Mouse (Mus musculus) midbrain, embryonic 15.5 days (tissue): ENCODE results near the gene Ankrd28. TPM values are rescaled to one million over a fixed set of nuclear protein-coding genes. Genes with fewer than 3 reads are reported as not detected.

Experiments
- ATAC-seq: fragments of 200-750 bp; cut with Nextera tagmentation; replicated peaks from 2 replicates; pipeline ENCODE4 v1.8.0; 2017; ENCODE audit warnings: moderate TSS enrichment
- H3K27ac ChIP-seq: fragments of 300-500 bp; sonication (generic); 2 replicates; pipeline ENCODE4 v1.5.1; 2015; ENCODE audit warnings: mild to moderate bottlenecking, inconsistent platforms
- H3K27me3 ChIP-seq: fragments of 300-500 bp; sonication (generic); replicated peaks from 2 replicates; pipeline ENCODE4 v1.6.1; 2015; ENCODE audit warnings: inconsistent platforms
- H3K36me3 ChIP-seq: fragments of 300-500 bp; sonication (generic); replicated peaks from 2 replicates; pipeline ENCODE4 v1.6.1; 2015; ENCODE audit warnings: inconsistent platforms
- H3K4me1 ChIP-seq: fragments of 300-500 bp; sonication (generic); 2 replicates; pipeline ENCODE4 v1.6.1; 2015; ENCODE audit warnings: inconsistent platforms
- H3K4me2 ChIP-seq: fragments of 300-500 bp; sonication (generic); 2 replicates; pipeline ENCODE4 v1.6.1; 2015; ENCODE audit warnings: inconsistent platforms, mild to moderate bottlenecking, moderate library complexity
- H3K4me3 ChIP-seq: fragments of 300-500 bp; sonication (generic); 2 replicates; pipeline ENCODE4 v1.5.1; 2015; ENCODE audit warnings: mild to moderate bottlenecking, inconsistent platforms
- H3K9ac ChIP-seq: fragments of 300-500 bp; sonication (generic); 2 replicates; pipeline ENCODE4 v1.6.1; 2015; ENCODE audit warnings: mild to moderate bottlenecking, inconsistent platforms
- H3K9me3 ChIP-seq: fragments of 300-500 bp; sonication (generic); 2 replicates; pipeline ENCODE4 v1.6.1; 2016; ENCODE audit warnings: inconsistent platforms
- WGBS: fragments of 180-500 bp; shearing (Covaris S2); methylation state at CpG from one replicate; pipeline ENCODE4 v1.1.7; 2015; ENCODE audit warnings: mixed read lengths; 5-methylcytosine and 5-hydroxymethylcytosine counted together
- polyA plus RNA-seq: library from polyadenylated mRNA; unstranded; fragments of >200 nt; fragmentation: Nextera tagmentation; extraction: Ambion mirVana; gene quantifications from 2 replicates; pipeline ENCODE4 v1.2.1, GENCODE M21; 2015

The Ankrd28 gene
- polyA plus RNA-seq, 1 experiment from 2014 or later, result 10.3 TPM

DNA sequence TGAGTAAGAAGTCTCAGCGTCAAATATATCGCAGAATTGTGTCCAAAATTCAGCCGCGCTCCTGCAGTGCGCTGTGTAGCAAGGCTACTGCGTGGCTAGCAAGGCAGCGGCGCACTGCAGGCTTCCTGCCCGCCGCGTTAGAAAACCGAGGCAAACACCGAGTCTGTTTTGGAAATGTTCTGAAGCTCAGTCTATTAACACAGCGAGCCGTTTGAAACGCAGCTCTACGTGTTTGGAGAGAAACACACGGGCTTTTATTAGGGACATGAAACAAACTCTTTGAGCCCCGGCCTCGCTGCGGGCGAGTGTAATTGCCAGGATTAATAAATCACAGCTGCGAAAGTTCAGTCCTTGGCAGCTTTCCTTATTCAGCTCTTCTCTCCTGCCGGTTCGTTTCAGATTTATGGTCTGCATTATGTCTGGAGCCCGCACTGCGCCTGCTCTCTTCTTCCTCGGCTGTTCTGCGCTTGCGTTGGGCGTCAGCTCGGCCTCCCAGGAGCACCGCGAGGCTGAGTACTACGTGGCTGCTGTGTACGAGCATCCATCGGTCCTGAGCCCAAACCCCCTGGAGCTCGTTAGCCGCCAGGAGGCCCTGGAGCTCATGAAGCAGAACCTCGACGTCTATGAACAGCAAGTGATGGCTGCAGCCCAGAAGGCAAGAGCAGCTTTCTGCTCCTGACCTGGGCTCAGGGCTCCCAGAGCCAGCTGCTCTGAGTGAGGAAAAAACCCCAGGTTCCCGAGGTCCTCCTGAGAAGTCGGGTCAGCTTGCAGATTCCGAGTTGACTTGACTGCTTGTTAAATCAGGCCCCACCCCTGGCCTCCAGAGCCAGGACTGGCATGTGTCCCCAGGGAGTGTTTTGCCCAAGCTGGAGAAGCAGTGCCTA, 168.5 kb downstream of the Ankrd28 start:
- Histone ChIP-seq H3K27me3 (no peaks in the 10 kb centered on the region), H3K4me2 (peak overlapping the region; percentile 80), H3K9me3 (no peaks in the 10 kb centered on the region), H3K9ac (peak overlapping the region; percentile 71), H3K4me3 (peak overlapping the region; percentile 43), H3K4me1 (peaks cover 45% of the 10 kb centered on the region), H3K27ac (peak overlapping the region; percentile 98), H3K36me3 (no peaks in the 10 kb centered on the region)
- 8% methylated on average over 44 of the region's 44 CpGs for WGBS
- ATAC-seq, result peak; percentile 96

GRCm38 (mm10) chr14:31660312-31661093, 169.9 kb downstream of the Ankrd28 start:
- Histone ChIP-seq H3K4me1 (peaks cover 45% of the 10 kb centered on the region), H3K9me3 (no peaks in the 10 kb centered on the region), H3K36me3 (no peaks in the 10 kb centered on the region), H3K27me3 (no peaks in the 10 kb centered on the region), H3K9ac (no peak overlapping the region), H3K4me2 (no peak overlapping the region), H3K4me3 (no peak overlapping the region), H3K27ac (peak overlapping the region; percentile 98)
- whole genome bisulfite sequencing, result 68% methylated on average over 7 of the region's 7 CpGs
- ATAC-seq, result no peak

GRCm38 (mm10) chr14:31659501-31660181, 170.8 kb downstream of the Ankrd28 start:
- no peak for ATAC-seq
- no peaks in the 10 kb centered on the region for H3K9me3 ChIP-seq
- H3K27ac ChIP-seq, result peak overlapping the region; percentile 59
- no peak overlapping the region for H3K9ac ChIP-seq
- no peak overlapping the region for H3K4me2 ChIP-seq
- no peak overlapping the region for H3K4me3 ChIP-seq
- peaks cover 41% of the 10 kb centered on the region for H3K4me1 ChIP-seq
- no peaks in the 10 kb centered on the region for H3K27me3 ChIP-seq
- 65% methylated on average over 10 of the region's 10 CpGs for WGBS
- no peaks in the 10 kb centered on the region for H3K36me3 ChIP-seq

DNA sequence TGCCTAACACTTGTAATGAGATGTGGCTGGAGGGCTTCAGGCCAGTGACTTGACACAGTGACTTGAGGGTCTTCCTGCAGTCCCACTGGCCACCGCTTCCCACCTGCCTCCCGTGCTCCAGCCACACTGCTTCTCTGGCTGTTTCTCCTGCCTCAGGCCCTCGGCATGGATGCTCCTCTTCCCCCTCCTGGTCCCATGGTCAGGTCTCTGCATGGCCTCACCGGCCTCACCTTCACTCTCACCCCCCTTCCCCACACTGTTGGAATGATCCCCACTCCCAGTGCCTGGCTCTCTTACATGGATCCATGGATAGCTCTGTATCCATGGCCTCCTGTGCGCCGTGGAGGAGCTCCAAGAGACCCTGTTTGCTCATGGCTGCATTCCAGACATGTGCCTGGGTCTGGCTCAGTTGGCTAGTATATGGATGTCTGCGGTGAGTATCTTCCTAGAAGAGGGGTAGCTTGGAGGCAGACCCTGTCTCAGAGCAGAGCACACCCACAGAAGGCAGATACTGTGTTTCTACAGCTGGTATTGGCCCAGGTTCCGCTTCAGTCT, 172.2 kb downstream of the Ankrd28 start:
- Histone ChIP-seq H3K36me3 (no peaks in the 10 kb centered on the region), H3K9me3 (no peaks in the 10 kb centered on the region), H3K9ac (no peak overlapping the region), H3K27me3 (no peaks in the 10 kb centered on the region), H3K27ac (no peak overlapping the region), H3K4me2 (no peak overlapping the region), H3K4me1 (peaks cover 32% of the 10 kb centered on the region), H3K4me3 (no peak overlapping the region)
- WGBS, result 85% methylated on average over 8 of the region's 8 CpGs
- no peak for ATAC-seq

GRCm38 (mm10) chr14:31656857-31657645, 173.4 kb downstream of the Ankrd28 start:
- Histone ChIP-seq H3K4me1 (peaks cover 21% of the 10 kb centered on the region), H3K4me2 (no peak overlapping the region), H3K27ac (no peak overlapping the region), H3K4me3 (no peak overlapping the region), H3K36me3 (no peaks in the 10 kb centered on the region), H3K9me3 (no peaks in the 10 kb centered on the region), H3K9ac (no peak overlapping the region), H3K27me3 (no peaks in the 10 kb centered on the region)
- peak; percentile 28; the same call in 1 of the 2 replicates for ATAC-seq
- 47% methylated on average over 5 of the region's 5 CpGs for WGBS

GRCm38 (mm10) chr14:31656386-31656785, 174.1 kb downstream of the Ankrd28 start:
- Histone ChIP-seq H3K4me3 (no peak overlapping the region), H3K4me1 (peaks cover 17% of the 10 kb centered on the region), H3K9me3 (no peaks in the 10 kb centered on the region), H3K27ac (no peak overlapping the region), H3K36me3 (no peaks in the 10 kb centered on the region), H3K9ac (no peak overlapping the region), H3K27me3 (no peaks in the 10 kb centered on the region), H3K4me2 (no peak overlapping the region)
- no peak for ATAC-seq
- WGBS, result 84% methylated on average over 7 of the region's 7 CpGs

- Histone ChIP-seq H3K27ac (no peak overlapping the region), H3K9me3 (no peaks in the 10 kb centered on the region), H3K4me1 (peaks cover 9% of the 10 kb centered on the region; the same call in 1 of the 2 replicates), H3K4me2 (no peak overlapping the region), H3K4me3 (no peak overlapping the region), H3K36me3 (no peaks in the 10 kb centered on the region), H3K9ac (no peak overlapping the region), H3K27me3 (no peaks in the 10 kb centered on the region)
- WGBS, result 73% methylated on average over 14 of the region's 14 CpGs
- no peak for ATAC-seq
These were observed 175.0 kb downstream of the Ankrd28 start for GRCm38 (mm10) chr14:31655406-31655805.

DNA sequence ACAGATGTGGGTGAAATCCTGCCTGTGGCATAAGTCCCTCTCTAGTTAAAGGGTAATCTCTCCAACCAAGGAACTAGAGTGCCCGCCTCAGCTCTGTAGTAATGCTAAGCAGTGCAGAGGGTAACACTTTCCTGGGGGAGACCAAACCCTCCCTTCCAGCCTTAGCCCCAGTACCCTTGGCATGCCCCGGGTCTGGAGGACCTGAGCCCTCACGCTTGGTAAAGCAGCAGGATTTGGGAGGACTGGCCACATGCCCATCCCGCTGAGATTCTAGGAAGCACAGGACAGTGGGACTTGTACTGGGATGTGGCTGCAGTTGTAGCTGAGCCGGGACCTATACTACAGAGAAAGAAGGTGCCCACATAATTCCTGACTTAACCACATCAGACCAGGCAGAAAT, 175.6 kb downstream of the Ankrd28 start:
- H3K27me3 ChIP-seq, result no peaks in the 10 kb centered on the region
- H3K27ac ChIP-seq, result no peak overlapping the region
- WGBS, result 87% methylated on average over 5 of the region's 5 CpGs
- no peak overlapping the region for H3K4me2 ChIP-seq
- no peak overlapping the region for H3K4me3 ChIP-seq
- H3K4me1 ChIP-seq, result peaks cover 4% of the 10 kb centered on the region; the same call in 1 of the 2 replicates
- no peaks in the 10 kb centered on the region for H3K9me3 ChIP-seq
- no peaks in the 10 kb centered on the region for H3K36me3 ChIP-seq
- ATAC-seq, result no peak
- H3K9ac ChIP-seq, result no peak overlapping the region

DNA sequence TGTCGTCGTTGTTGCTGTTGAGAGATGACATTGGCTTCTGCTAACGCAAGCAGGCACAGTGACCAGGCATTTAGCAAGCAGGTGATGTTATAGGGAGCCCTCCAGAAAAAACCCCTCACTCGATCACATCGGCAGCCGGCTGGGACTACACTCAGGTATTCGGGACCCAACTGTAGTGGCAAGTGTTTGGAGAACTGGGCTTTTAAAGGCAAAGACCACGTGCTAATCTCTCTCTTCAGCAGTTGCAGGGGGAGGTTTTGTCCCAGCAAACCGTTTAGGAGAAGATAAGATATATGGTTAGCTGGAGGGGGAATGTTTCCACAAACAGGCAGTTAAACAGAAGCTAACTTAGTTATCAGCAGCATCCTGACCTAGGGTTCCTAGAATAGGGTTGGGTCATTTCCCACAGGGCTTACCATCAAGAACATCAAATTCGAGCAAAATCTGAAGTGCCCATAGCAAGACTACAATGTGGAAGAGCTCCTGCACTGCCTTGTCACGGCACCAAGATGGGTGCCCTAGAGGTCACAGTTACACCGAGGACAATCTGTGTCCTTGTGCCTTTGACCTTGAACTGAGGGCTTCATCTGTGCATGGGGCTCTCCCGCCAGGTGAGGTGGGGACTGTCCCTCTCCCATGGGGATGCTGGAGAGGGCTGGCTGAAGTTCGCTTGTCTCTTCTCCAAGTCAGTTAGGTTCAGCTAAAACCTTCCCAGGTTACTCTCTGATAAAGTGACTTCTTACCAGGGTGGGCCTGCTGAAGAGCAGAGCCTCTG, 177.2 kb downstream of the Ankrd28 start:
- 89% methylated on average over 14 of the region's 14 CpGs for WGBS
- Histone ChIP-seq H3K4me2 (no peak overlapping the region), H3K4me3 (no peak overlapping the region), H3K9ac (no peak overlapping the region), H3K27me3 (no peaks in the 10 kb centered on the region), H3K4me1 (no peaks in the 10 kb centered on the region), H3K36me3 (no peaks in the 10 kb centered on the region), H3K9me3 (no peaks in the 10 kb centered on the region), H3K27ac (no peak overlapping the region)
- ATAC-seq, result no peak

GRCm38 (mm10) chr14:31652624-31653023, 177.8 kb downstream of the Ankrd28 start:
- Histone ChIP-seq H3K9ac (no peak overlapping the region), H3K36me3 (no peaks in the 10 kb centered on the region), H3K4me1 (no peaks in the 10 kb centered on the region), H3K27ac (no peak overlapping the region), H3K9me3 (no peaks in the 10 kb centered on the region), H3K4me2 (no peak overlapping the region), H3K4me3 (no peak overlapping the region), H3K27me3 (no peaks in the 10 kb centered on the region)
- WGBS, result 98% methylated on average over 1 of the region's 1 CpGs
- ATAC-seq, result no peak

DNA sequence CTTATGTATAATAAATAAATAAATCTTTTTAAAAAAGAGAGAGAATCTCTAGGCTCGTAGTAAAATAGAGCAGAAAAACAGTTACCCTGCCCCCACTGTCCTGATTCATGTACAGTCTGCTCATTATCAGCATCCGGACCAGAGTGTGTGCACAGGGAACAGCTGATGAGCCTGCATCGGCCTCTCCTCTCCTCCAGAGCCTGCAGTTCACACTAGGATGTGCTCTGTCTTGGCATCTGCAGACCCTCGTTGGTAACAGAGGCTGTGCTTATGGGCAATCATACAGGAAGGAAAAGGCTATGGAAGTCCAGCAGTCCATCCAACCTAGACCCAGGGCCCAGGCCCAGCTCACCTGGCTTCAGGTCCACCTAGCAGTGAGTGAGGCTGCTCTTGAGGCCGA, 178.3 kb downstream of the Ankrd28 start:
- Histone ChIP-seq H3K27me3 (no peaks in the 10 kb centered on the region), H3K27ac (no peak overlapping the region), H3K9me3 (no peaks in the 10 kb centered on the region), H3K9ac (no peak overlapping the region), H3K4me3 (no peak overlapping the region), H3K4me2 (no peak overlapping the region), H3K4me1 (no peaks in the 10 kb centered on the region), H3K36me3 (no peaks in the 10 kb centered on the region)
- ATAC-seq, result no peak
- WGBS, result 76% methylated on average over 5 of the region's 5 CpGs
